Mouse (Mus musculus): ENCODE data around the gene Celf2. TPM values are rescaled to one million over a fixed set of nuclear protein-coding genes. Genes with fewer than 3 reads are reported as not detected.

Gene Celf2
- total RNA-seq, 4 experiments from 2014 or later, result 407 to 514 (median 457) TPM

GRCm38 (mm10) chr2:7083489-7084090 is 425.8 kb downstream of the Celf2 start:
- no peak for DNase-seq (ENCODE audit: low spot score in 2 of 2)

- DNase-seq (ENCODE audit: low spot score in 2 of 2), result no peak
Observed at GRCm38 (mm10) chr2:7082376-7083025, 426.9 kb downstream of the Celf2 start.

- no peak for DNase-seq (ENCODE audit: low spot score in 2 of 2)
Observed at GRCm38 (mm10) chr2:7080794-7081783, 428.3 kb downstream of the Celf2 start.

GRCm38 (mm10) chr2:7080086-7080485 is 429.3 kb downstream of the Celf2 start:
- no peak for DNase-seq (ENCODE audit: low spot score in 2 of 2)

- no peak for DNase-seq (ENCODE audit: low spot score in 2 of 2)
Observed at GRCm38 (mm10) chr2:7079390-7079789, 430.0 kb downstream of the Celf2 start.

GRCm38 (mm10) chr2:7073730-7074129 is 435.6 kb downstream of the Celf2 start:
- no peak for DNase-seq (ENCODE audit: low spot score in 2 of 2)

- DNase-seq (ENCODE audit: low spot score in 2 of 2), result no peak
Observed at GRCm38 (mm10) chr2:7072344-7073265, 436.8 kb downstream of the Celf2 start.

- DNase-seq (ENCODE audit: low spot score in 2 of 2), result no peak
Observed at GRCm38 (mm10) chr2:7069458-7069857, 439.9 kb downstream of the Celf2 start.

- no peak for DNase-seq (ENCODE audit: low spot score in 2 of 2)
Observed at GRCm38 (mm10) chr2:7068281-7068680, 441.1 kb downstream of the Celf2 start.

- DNase-seq (ENCODE audit: low spot score in 2 of 2), result no peak
Observed at GRCm38 (mm10) chr2:7063574-7064192, 445.7 kb downstream of the Celf2 start.

- DNase-seq (ENCODE audit: low spot score in 2 of 2), result no peak
Observed at GRCm38 (mm10) chr2:7060490-7061105, 448.8 kb downstream of the Celf2 start.

- no peak for DNase-seq (ENCODE audit: low spot score in 2 of 2)
Observed at GRCm38 (mm10) chr2:7056401-7056800, 453.0 kb downstream of the Celf2 start.

- no peak for DNase-seq (ENCODE audit: low spot score in 2 of 2)
Observed at GRCm38 (mm10) chr2:7055958-7056357, 453.4 kb downstream of the Celf2 start.

GRCm38 (mm10) chr2:7051090-7051489 is 458.3 kb downstream of the Celf2 start:
- no peak for DNase-seq (ENCODE audit: low spot score in 2 of 2)

GRCm38 (mm10) chr2:7046155-7046554 is 463.2 kb downstream of the Celf2 start:
- no peak for DNase-seq (ENCODE audit: low spot score in 2 of 2)

- no peak for DNase-seq (ENCODE audit: low spot score in 2 of 2)
Observed at GRCm38 (mm10) chr2:7045531-7045930, 463.8 kb downstream of the Celf2 start.

- no peak for DNase-seq (ENCODE audit: low spot score in 2 of 2)
Observed at GRCm38 (mm10) chr2:7043770-7044459, 465.4 kb downstream of the Celf2 start.

GRCm38 (mm10) chr2:7040940-7041339 is 468.4 kb downstream of the Celf2 start:
- no peak for DNase-seq (ENCODE audit: low spot score in 2 of 2)

GRCm38 (mm10) chr2:7038991-7039390 is 470.4 kb downstream of the Celf2 start:
- DNase-seq (ENCODE audit: low spot score in 2 of 2), result no peak
